Mouse (Mus musculus) cerebellum, postnatal 10 days (tissue): ENCODE results near the gene Adh7.

Experiments used
- DNase-seq, 2 experiments: peaks; one replicate each; pipeline ENCODE4 v3.0.0; 2021; ENCODE audit warnings: mixed read lengths in 2 of 2

The Adh7 gene

GRCm38 (mm10) chr3:138224363-138224954 is 6.9 kb downstream of the Adh7 start:
- DNase-seq: no peak

- no peak for DNase-seq
These were observed 7.8 kb downstream of the Adh7 start for GRCm38 (mm10) chr3:138225331-138225730.

GRCm38 (mm10) chr3:138225853-138226252 is 8.3 kb downstream of the Adh7 start:
- peak; percentile 68 to 79 for DNase-seq

GRCm38 (mm10) chr3:138226476-138226875 is 8.9 kb downstream of the Adh7 start:
- DNase-seq: no peak

- no peak for DNase-seq
These were observed 9.5 kb downstream of the Adh7 start for GRCm38 (mm10) chr3:138227082-138227481.

GRCm38 (mm10) chr3:138227782-138228181 is 10.2 kb downstream of the Adh7 start:
- DNase-seq: no peak

- DNase-seq: no peak
These were observed 11.9 kb downstream of the Adh7 start for GRCm38 (mm10) chr3:138229448-138229847.

- DNase-seq: no peak
These were observed 12.7 kb downstream of the Adh7 start for GRCm38 (mm10) chr3:138230266-138230665.

- no peak for DNase-seq
These were observed 14.0 kb downstream of the Adh7 start for GRCm38 (mm10) chr3:138231531-138231930.

- no peak for DNase-seq
These were observed 19.1 kb downstream of the Adh7 start for GRCm38 (mm10) chr3:138236546-138237163.

- no peak for DNase-seq
These were observed 20.5 kb downstream of the Adh7 start for GRCm38 (mm10) chr3:138238046-138238445.

GRCm38 (mm10) chr3:138239461-138239860 is 21.9 kb downstream of the Adh7 start:
- DNase-seq: no peak

GRCm38 (mm10) chr3:138240411-138240810 is 22.9 kb downstream of the Adh7 start:
- peak in 1 of 2 experiments; percentile 18 for DNase-seq

- no peak for DNase-seq
These were observed 23.4 kb downstream of the Adh7 start for GRCm38 (mm10) chr3:138240942-138241341.

GRCm38 (mm10) chr3:138241371-138241770 is 23.8 kb downstream of the Adh7 start:
- no peak for DNase-seq

- no peak for DNase-seq
These were observed 24.6 kb downstream of the Adh7 start for GRCm38 (mm10) chr3:138242021-138242726.

GRCm38 (mm10) chr3:138242933-138243332 is 25.4 kb downstream of the Adh7 start:
- DNase-seq: no peak

GRCm38 (mm10) chr3:138244338-138244874 is 26.8 kb downstream of the Adh7 start:
- DNase-seq: no peak

GRCm38 (mm10) chr3:138246511-138247020 is 29.0 kb downstream of the Adh7 start:
- no peak for DNase-seq

- DNase-seq: no peak
These were observed 29.7 kb downstream of the Adh7 start for GRCm38 (mm10) chr3:138247241-138247640.

GRCm38 (mm10) chr3:138248011-138248410 is 30.5 kb downstream of the Adh7 start:
- peak; percentile 29 to 46 for DNase-seq

- DNase-seq: no peak
These were observed 31.2 kb downstream of the Adh7 start for GRCm38 (mm10) chr3:138248746-138249145.

- no peak for DNase-seq
These were observed 33.6 kb downstream of the Adh7 start for GRCm38 (mm10) chr3:138251156-138251555.

GRCm38 (mm10) chr3:138254205-138254604 is 36.6 kb downstream of the Adh7 start:
- DNase-seq: no peak
